In the genomic region with DNA sequence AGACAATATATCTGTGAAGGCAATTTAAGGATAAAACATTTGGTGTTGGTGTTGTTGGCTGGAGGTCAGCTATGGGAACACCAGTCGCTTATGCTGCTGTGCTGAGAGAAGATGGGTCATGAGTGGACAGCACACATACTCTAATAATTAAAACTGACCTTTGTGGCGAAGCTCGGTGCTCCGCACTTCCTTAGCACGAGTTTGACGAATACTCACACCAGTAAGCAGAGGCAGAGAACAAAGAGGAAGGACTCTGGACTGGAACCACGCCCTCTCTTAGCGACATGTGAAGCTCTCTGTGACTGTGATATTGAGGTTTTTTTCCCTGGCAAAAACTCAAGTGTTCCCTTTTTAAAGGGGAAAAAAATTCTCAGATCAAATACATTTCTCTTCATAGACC, we compare ENCODE assay signal across 21 mouse cellular contexts. TPM values are rescaled to one million over a fixed set of nuclear protein-coding genes. Genes with fewer than 3 reads are reported as not detected.
DNase-seq lines count a peak whose midpoint lies in the region; ATAC-seq and TF ChIP-seq lines count a peak whose summit lies in the region.
"Had no signal": no experiment of that assay in that cellular context is flagged by ENCODE, and none has a peak within 500 bp of the region (broad histone marks: within the 10 kb centered on the region; RNA-seq: fewer than 3 reads in every experiment).

No protein-coding gene starts in this region.

- no peak for TF ChIP-seq EP300 in MEL (IDR thresholded peaks at IDR 0.05; ENCODE audit: low read depth in 1 of 2, low read length in 2 of 2)
- TF ChIP-seq EP300 in stomach, postnatal 0 days (optimal IDR thresholded peaks at IDR 0.05) = no peak

- H3K27ac ChIP-seq in lung, embryonic 16.5 days (ENCODE audit: low read length) = no peak overlapping the region
- H3K27ac ChIP-seq in MEL (ENCODE audit: control insufficient read depth, low read depth, low read length) = no peak overlapping the region
- no peak overlapping the region for H3K27ac ChIP-seq in intestine, postnatal 0 days (ENCODE audit: low read depth, low read length)
- no peak overlapping the region for H3K27ac ChIP-seq in stomach, postnatal 0 days (replicated peaks)
- H3K27ac ChIP-seq: embryonic facial prominence, embryonic 10.5 days; forebrain, embryonic 13.5 days; heart, embryonic 13.5 days; hindbrain, embryonic 15.5 days had no signal

- no peaks in the 10 kb centered on the region for H3K4me1 ChIP-seq in lung, embryonic 16.5 days (replicated peaks; ENCODE audit: control insufficient read depth, insufficient read depth, low read length)
- no peaks in the 10 kb centered on the region for H3K4me1 ChIP-seq in MEL (ENCODE audit: control insufficient read depth in 1 of 2, insufficient read depth in 2 of 2, low read length in 2 of 2)
- no peaks in the 10 kb centered on the region; the same call in 1 of the 2 replicates for H3K4me1 ChIP-seq in intestine, postnatal 0 days (replicated peaks; ENCODE audit: control insufficient read depth, insufficient read depth, low read length)
- H3K4me1 ChIP-seq in stomach, postnatal 0 days (replicated peaks; ENCODE audit: control insufficient read depth, insufficient read depth) = no peaks in the 10 kb centered on the region
- H3K4me1 ChIP-seq: embryonic facial prominence, embryonic 10.5 days; forebrain, embryonic 13.5 days; heart, embryonic 13.5 days; hindbrain, embryonic 15.5 days had no signal

- TF ChIP-seq POLR2A in MEL (IDR thresholded peaks at IDR 0.05; ENCODE audit: control insufficient read depth in 1 of 2, insufficient read depth in 1 of 2, low read depth in 1 of 2, low read length in 2 of 2, poor library complexity in 1 of 2) = no peak

- 0 out of 2 replicates have a peak, but pooled peaks have one; percentile 20 for ATAC-seq in lung, embryonic 16.5 days (ENCODE audit: low read depth)
- peak; percentile 56 for ATAC-seq in intestine, postnatal 0 days
- ATAC-seq in stomach, postnatal 0 days (ENCODE audit: low FRiP score, low TSS enrichment) = peak; percentile 80
- ATAC-seq: forebrain, embryonic 13.5 days; forebrain, postnatal 0 days had no signal

- H3K9me3 ChIP-seq in lung, embryonic 16.5 days (ENCODE audit: control insufficient read depth, low read length) = no peaks in the 10 kb centered on the region
- H3K9me3 ChIP-seq in MEL (replicated peaks; ENCODE audit: insufficient read depth, low read length) = no peaks in the 10 kb centered on the region
- no peaks in the 10 kb centered on the region for H3K9me3 ChIP-seq in intestine, postnatal 0 days (ENCODE audit: control insufficient read depth)
- H3K9me3 ChIP-seq in stomach, postnatal 0 days (ENCODE audit: control insufficient read depth, low read length) = no peaks in the 10 kb centered on the region
- H3K9me3 ChIP-seq: embryonic facial prominence, embryonic 10.5 days; forebrain, embryonic 13.5 days; heart, embryonic 13.5 days; hindbrain, embryonic 15.5 days had no signal

- 44% methylated on average over 8 of the region's 8 CpGs for WGBS in lung, embryonic 16.5 days
- 35% methylated on average over 8 of the region's 8 CpGs for WGBS in intestine, postnatal 0 days
- 46% methylated on average over 8 of the region's 8 CpGs for whole genome bisulfite sequencing in stomach, postnatal 0 days

- H3K4me3 ChIP-seq in lung, embryonic 16.5 days (ENCODE audit: low read length) = no peak overlapping the region
- no peak overlapping the region for H3K4me3 ChIP-seq in MEL (ENCODE audit: control insufficient read depth in 1 of 2, insufficient read depth in 1 of 2, low read depth in 2 of 2, low read length in 2 of 2)
- H3K4me3 ChIP-seq in intestine, postnatal 0 days (ENCODE audit: low read depth, low read length) = no peak overlapping the region
- H3K4me3 ChIP-seq in stomach, postnatal 0 days (ENCODE audit: low read depth, low read length) = no peak overlapping the region
- H3K4me3 ChIP-seq: embryonic facial prominence, embryonic 10.5 days; forebrain, embryonic 13.5 days; heart, embryonic 13.5 days; hindbrain, embryonic 15.5 days had no signal

- DNase-seq in lung, postnatal 4 days = no peak
- peak; percentile 4 for DNase-seq in MEL (ENCODE audit: low read depth, low spot score)
- DNase-seq in stomach, postnatal 0 days (ENCODE audit: low spot score) = peak; percentile 39
- no peak for DNase-seq in right cerebral cortex, adult 2 months (ENCODE audit: low spot score in 2 of 2)
- no peak for DNase-seq in kidney, adult 11 months
- DNase-seq: adrenal gland, adult 8-10 months; adrenal gland, postnatal 36 days; cerebellum, adult 2 months; cerebellum, postnatal 10 days; forebrain, postnatal 0 days; gastrocnemius, postnatal 14 days; heart, postnatal 36 days had no signal

- H3K9ac ChIP-seq in lung, embryonic 16.5 days (ENCODE audit: low read length) = no peak overlapping the region
- no peak overlapping the region for H3K9ac ChIP-seq in MEL (ENCODE audit: control insufficient read depth, low read depth, low read length, poor library complexity, severe bottlenecking)
- H3K9ac ChIP-seq in intestine, postnatal 0 days (ENCODE audit: low read depth, low read length) = no peak overlapping the region
- no peak overlapping the region for H3K9ac ChIP-seq in stomach, postnatal 0 days (ENCODE audit: low read length)
- H3K9ac ChIP-seq: forebrain, embryonic 13.5 days; forebrain, postnatal 0 days; heart, embryonic 13.5 days; hindbrain, embryonic 15.5 days had no signal

- H3K4me2 ChIP-seq in lung, embryonic 16.5 days (ENCODE audit: low read depth, low read length) = no peak overlapping the region
- H3K4me2 ChIP-seq in intestine, postnatal 0 days (replicated peaks; ENCODE audit: low read depth) = no peak overlapping the region
- H3K4me2 ChIP-seq in stomach, postnatal 0 days (replicated peaks; ENCODE audit: low read depth) = no peak overlapping the region
- H3K4me2 ChIP-seq: forebrain, embryonic 13.5 days; heart, embryonic 13.5 days; hindbrain, embryonic 15.5 days had no signal

- H3K36me3 ChIP-seq in lung, embryonic 16.5 days (ENCODE audit: control insufficient read depth, insufficient read depth, low read length) = no peaks in the 10 kb centered on the region
- H3K36me3 ChIP-seq in MEL (ENCODE audit: control insufficient read depth in 1 of 2, insufficient read depth in 2 of 2, low read length in 2 of 2) = no peaks in the 10 kb centered on the region
- no peaks in the 10 kb centered on the region for H3K36me3 ChIP-seq in intestine, postnatal 0 days (ENCODE audit: control insufficient read depth, insufficient read depth)
- no peaks in the 10 kb centered on the region for H3K36me3 ChIP-seq in stomach, postnatal 0 days (ENCODE audit: control insufficient read depth, insufficient read depth, low read length)
- H3K36me3 ChIP-seq: embryonic facial prominence, embryonic 10.5 days; heart, embryonic 13.5 days; hindbrain, embryonic 15.5 days had no signal

- H3K27me3 ChIP-seq in lung, embryonic 16.5 days (ENCODE audit: control insufficient read depth, insufficient read depth, low read depth, low read length) = no peaks in the 10 kb centered on the region
- no peaks in the 10 kb centered on the region for H3K27me3 ChIP-seq in MEL (ENCODE audit: control insufficient read depth in 1 of 2, insufficient read depth in 2 of 2, low read length in 2 of 2)
- no peaks in the 10 kb centered on the region for H3K27me3 ChIP-seq in intestine, postnatal 0 days (replicated peaks; ENCODE audit: control insufficient read depth, insufficient read depth, low read length)
- H3K27me3 ChIP-seq in stomach, postnatal 0 days (ENCODE audit: control insufficient read depth, insufficient read depth, low read length) = no peaks in the 10 kb centered on the region
- H3K27me3 ChIP-seq: CH12.LX; forebrain, embryonic 13.5 days; hindbrain, embryonic 15.5 days had no signal

- H3K79me2 ChIP-seq in MEL (ENCODE audit: control insufficient read depth, insufficient read depth, low read length, poor library complexity) = no peaks in the 10 kb centered on the region

- no peak for TF ChIP-seq RAD21 in MEL (IDR thresholded peaks at IDR 0.05; ENCODE audit: low read depth, low read length)

- no peak for TF ChIP-seq CTCF in MEL (IDR thresholded peaks at IDR 0.05 in 2 of 3, conservative IDR thresholded peaks at IDR 0.05 in 1 of 3; ENCODE audit: control insufficient read depth in 1 of 3, insufficient read depth in 1 of 3, low read depth in 2 of 3, low read length in 3 of 3, poor library complexity in 1 of 3, severe bottlenecking in 1 of 3)
- no peak for TF ChIP-seq CTCF in intestine, postnatal 0 days (IDR thresholded peaks at IDR 0.05; ENCODE audit: low read depth)
- no peak for TF ChIP-seq CTCF in stomach, postnatal 0 days (IDR thresholded peaks at IDR 0.05; ENCODE audit: low read depth)

TF ChIP-seq in MEL, 35 proteins besides CTCF, POLR2A, EP300 and RAD21:
- no peak for TF ChIP-seq TCF12 (IDR thresholded peaks at IDR 0.05; ENCODE audit: low read depth, low read length)
- no peak for TF ChIP-seq KAT2A (conservative IDR thresholded peaks at IDR 0.05; ENCODE audit: low read depth, low read length)
- TF ChIP-seq GATA1 (IDR thresholded peaks at IDR 0.05; ENCODE audit: low read depth, low read length) = no peak
- no peak for TF ChIP-seq ZKSCAN1 (IDR thresholded peaks at IDR 0.05; ENCODE audit: low read depth, low read length)
- no peak for TF ChIP-seq ETS1 (IDR thresholded peaks at IDR 0.05; ENCODE audit: low read depth, low read length)
- no peak for TF ChIP-seq SIN3A (IDR thresholded peaks at IDR 0.05; ENCODE audit: low read length)
- no peak for TF ChIP-seq NELFE (IDR thresholded peaks at IDR 0.05; ENCODE audit: low read depth, low read length)
- no peak for TF ChIP-seq RCOR1 (IDR thresholded peaks at IDR 0.05; ENCODE audit: low read depth, low read length)
- no peak for TF ChIP-seq HCFC1 (IDR thresholded peaks at IDR 0.05; ENCODE audit: low read depth, low read length)

RNA-seq across cellular contexts. Expression of a gene that starts 20.5 kb away (rescaled TPM):
- 11.5 and 13.9 TPM in 2 replicates for polyA plus RNA-seq in lung, embryonic 16.5 days (2015; fragmentation: Nextera tagmentation; extraction: Ambion mirVana)
- not detected in 2 replicates for total RNA-seq in MEL (2012; rRNA removed)
- not detected for polyA plus RNA-seq in MEL (2012; ENCODE audit: insufficient read depth in 1 of 2, insufficient read length in 2 of 2, low read depth in 1 of 2, low replicate concordance in 2 of 2, missing spikeins in 1 of 2)
- 0.57 and 0.69 TPM in 2 replicates for polyA plus RNA-seq in intestine, postnatal 0 days (2015; fragmentation: Nextera tagmentation; extraction: Ambion mirVana)
- polyA plus RNA-seq in stomach, postnatal 0 days (2015; fragmentation: Nextera tagmentation; extraction: Ambion mirVana) = 7.0 and 8.0 TPM in 2 replicates
- total RNA-seq: CH12.LX; gastrocnemius, adult 18-20 months; gastrocnemius, postnatal 14 days; heart, adult 8-10 months; heart, postnatal 36 days had no signal
- polyA plus RNA-seq: forebrain, embryonic 13.5 days; forebrain, postnatal 0 days had no signal

RNA-seq across cellular contexts. Expression of a gene that starts 47.7 kb away (rescaled TPM):
- polyA plus RNA-seq in lung, embryonic 16.5 days (2015; fragmentation: Nextera tagmentation; extraction: Ambion mirVana) = 1.7 and 2.0 TPM in 2 replicates
- total RNA-seq in MEL (2012; rRNA removed) = 14.3 and 14.4 TPM in 2 replicates
- polyA plus RNA-seq in MEL (2012; ENCODE audit: insufficient read depth in 1 of 2, insufficient read length in 2 of 2, low read depth in 1 of 2, low replicate concordance in 2 of 2, missing spikeins in 1 of 2) = 10 to 100 TPM in 1 of 2 experiments, not detected in 1; 14.7 TPM
- 0.64 and 0.72 TPM in 2 replicates for polyA plus RNA-seq in intestine, postnatal 0 days (2015; fragmentation: Nextera tagmentation; extraction: Ambion mirVana)
- polyA plus RNA-seq in stomach, postnatal 0 days (2015; fragmentation: Nextera tagmentation; extraction: Ambion mirVana) = 0.70 and 0.73 TPM in 2 replicates

Comparison
In these comparisons a context has a peak if more than half of its experiments do, and no peak if none do; other contexts are left out.
1. ATAC-seq: peak in every context shown above with its lines; median percentile 80 in stomach, postnatal 0 days; 56 in intestine, postnatal 0 days; 20 in lung, embryonic 16.5 days.
2. DNase-seq: peak in MEL (single experiment) and stomach, postnatal 0 days (single experiment); none in lung, postnatal 4 days (0 of 2), right cerebral cortex, adult 2 months (0 of 2) and kidney, adult 11 months (single experiment).